Mouse (Mus musculus) erythroid progenitor cell, adult 5-6 weeks (primary cell): ENCODE measurements around the gene Trak1. TPM values are rescaled to one million over a fixed set of nuclear protein-coding genes. Genes with fewer than 3 reads are reported as not detected.

Experiments
- ATAC-seq: replicated peaks from 2 replicates; pipeline ENCODE4 v1.8.0; 2016; ENCODE audit warnings: moderate number of reproducible peaks, mild to moderate bottlenecking, moderate TSS enrichment, inconsistent platforms; ENCODE audit not compliant: poor library complexity, low FRiP score, severe bottlenecking
- total RNA-seq, 2 experiments: library from RNA; stranded (forward) in 1 of 2; stranded (reverse) in 1 of 2; fragments of 150-400 nt in 1 of 2; fragments of 186-747, 209-891 nt in 1 of 2; gene quantifications; 2 replicates each; pipeline versions ENCODE4 v1.2.3 to v1.2.4; 2015 to 2017; ENCODE audit warnings: low replicate concordance in 2 of 2

The Trak1 gene
- total RNA-seq, 2 experiments from 2014 or later = 5.8 to 13.4 TPM

DNA sequence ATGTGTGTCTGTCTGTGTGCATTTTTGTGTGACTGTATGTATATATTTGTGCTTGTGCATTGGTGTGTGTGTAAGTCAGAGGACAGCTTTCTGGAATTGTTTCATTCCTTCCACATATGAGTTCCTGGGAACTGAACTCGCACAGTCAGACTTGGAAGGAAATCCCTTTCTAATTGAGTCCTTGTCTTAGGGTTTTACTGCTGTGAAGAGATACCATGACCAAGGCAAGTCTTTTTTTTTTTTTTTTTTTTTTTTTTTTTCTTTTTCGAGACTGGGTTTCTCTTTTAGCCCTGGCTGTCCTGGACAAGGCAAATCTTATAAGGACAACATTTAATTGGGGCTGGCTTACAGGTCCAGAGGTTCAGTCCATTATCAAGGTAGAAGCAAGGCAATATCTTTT is 6.0 kb upstream of the Trak1 start:
- ATAC-seq = no peak

DNA sequence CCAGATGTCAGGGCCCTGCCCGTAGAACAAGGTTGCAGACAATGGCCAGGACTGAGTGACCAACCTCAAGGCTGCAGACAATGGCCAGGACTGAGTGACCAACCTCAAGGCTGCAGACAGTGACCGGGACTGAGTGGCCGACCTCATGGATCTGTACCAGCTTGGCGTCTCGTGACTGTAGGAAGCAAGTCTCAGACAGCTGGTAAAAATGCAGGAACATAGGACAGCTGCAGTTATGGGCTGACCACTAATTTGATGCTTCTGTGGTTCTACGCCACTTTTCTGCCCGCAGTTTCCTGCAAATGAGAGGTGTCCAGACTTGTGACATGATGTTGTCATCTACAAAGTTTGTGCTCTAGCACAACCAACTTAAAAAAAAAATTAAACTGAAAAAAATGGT is 4.1 kb upstream of the Trak1 start:
- ATAC-seq = no peak

DNA sequence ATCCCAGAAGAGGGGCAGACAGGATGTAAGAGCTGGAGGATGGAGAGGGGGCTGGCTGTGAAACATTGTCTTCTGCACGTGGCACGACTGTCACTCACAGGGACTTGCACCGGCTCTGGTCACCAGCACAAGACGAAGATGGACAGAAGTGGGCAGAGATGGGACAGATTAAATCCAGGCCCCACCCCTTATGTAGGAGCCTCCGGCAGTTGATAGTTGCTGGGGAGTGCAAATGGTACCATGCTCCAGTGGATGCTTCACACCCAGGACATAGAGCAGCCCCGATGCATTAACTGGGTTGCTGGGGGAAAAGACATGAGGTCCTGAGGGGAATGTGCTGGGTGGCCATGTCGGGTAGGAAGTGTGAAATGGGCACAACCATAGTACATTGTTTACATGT is 2.1 kb upstream of the Trak1 start:
- ATAC-seq = no peak

DNA sequence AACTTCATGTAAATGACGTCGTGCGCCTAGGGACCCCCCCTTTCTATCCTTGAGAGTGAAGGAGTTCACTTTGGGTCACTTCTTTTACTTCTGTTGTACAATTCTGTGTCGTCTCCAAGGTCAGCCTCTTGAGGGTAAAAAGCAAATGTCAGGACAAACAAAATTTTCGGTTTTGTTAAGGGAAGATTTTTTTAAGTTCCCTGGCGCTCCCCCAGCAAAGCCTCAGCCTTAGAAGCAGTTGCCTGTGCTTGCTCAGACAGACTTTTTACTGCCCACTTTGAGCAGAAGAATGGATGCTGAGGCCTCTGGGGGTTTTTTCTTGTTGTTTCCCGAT is 730 bp downstream of the Trak1 start:
- ATAC-seq = no peak

DNA sequence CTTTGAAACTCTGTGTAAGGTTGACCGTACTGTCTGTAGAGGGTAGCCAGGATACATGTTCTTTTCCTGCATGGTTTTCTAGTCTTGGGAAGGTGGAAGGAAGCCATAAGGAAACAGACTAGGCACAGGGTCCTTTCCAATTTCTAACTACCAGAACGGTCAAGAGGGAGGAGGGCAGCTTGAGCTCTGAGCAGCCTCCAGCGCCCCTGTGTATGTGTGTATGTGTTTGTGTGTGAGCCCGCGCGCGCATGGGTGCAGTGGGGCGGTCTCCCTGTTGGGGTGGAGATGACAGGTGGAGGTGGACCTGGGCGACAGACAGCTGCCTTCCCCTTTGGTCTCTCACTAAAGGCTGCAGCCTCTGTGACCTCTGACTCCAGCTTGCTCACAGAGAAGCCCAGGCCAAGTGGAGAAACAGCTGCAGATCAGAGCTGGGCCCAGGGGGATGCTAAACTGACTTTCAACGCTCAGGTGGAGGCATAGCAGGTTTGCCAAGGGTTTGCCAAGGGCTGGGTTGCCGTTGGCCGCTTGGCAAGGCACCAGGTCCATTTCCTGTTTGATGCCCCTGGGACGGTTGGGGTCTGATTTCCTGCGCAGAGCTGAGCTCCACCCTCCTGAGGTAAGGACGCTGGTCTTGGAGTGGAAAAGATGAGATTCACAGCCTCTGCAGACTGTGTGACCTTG is 1.2 kb downstream of the Trak1 start:
- ATAC-seq = no peak

DNA sequence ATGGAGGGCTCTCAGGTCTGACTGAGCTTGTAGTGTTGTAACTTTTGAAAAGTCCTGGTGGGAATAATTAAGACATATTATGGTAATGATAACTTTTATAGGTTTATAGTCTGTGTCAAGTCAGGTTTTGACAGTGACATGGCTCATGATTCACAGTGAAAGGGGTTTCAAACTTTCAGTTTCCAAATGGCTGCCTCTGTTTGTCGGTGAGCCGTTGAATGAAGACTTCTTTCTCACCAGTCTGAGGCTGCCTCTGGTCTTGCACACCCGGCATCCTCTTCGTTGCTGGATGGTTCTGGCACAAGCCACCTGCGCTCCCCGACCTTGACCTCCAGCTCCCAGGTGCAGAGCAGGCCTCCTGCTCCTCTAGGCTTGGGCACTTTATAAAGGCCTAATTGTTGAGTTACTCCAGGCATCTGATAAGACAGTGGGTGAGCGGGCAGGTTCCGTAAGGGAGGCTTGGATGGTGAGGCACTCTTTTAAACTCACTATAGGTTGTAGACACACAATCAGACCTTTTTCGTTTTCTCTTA is 2.0 kb downstream of the Trak1 start:
- ATAC-seq = no peak

DNA sequence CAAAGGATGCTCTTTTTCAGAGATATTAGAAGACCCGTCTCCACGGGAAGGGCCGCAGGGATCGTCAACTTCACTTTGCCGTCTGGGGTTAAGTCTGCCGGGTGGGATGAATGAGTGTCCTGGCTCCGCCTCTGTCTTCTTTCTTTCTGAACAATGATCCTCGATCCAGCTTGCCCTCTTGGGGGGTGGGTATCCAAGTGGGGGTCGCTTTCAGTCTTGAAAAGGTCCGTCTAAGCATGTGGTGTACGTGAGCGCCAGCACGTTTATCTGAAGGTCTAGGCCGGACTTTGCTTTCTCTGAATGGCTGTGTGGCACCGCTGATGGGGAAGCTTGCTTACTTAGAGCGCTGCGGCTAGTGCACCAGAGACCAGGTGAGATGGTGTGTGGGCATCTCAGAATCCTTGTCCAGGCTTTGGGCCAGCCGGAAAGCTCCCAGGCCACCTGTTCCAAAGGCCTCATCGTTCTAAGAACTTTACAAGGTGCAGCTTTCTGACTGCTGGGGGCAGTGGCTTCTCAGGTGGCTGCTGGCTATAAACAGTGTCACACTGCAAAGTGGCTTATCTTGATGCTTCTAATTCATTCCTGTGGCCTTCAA is 2.8 kb downstream of the Trak1 start:
- no peak for ATAC-seq

DNA sequence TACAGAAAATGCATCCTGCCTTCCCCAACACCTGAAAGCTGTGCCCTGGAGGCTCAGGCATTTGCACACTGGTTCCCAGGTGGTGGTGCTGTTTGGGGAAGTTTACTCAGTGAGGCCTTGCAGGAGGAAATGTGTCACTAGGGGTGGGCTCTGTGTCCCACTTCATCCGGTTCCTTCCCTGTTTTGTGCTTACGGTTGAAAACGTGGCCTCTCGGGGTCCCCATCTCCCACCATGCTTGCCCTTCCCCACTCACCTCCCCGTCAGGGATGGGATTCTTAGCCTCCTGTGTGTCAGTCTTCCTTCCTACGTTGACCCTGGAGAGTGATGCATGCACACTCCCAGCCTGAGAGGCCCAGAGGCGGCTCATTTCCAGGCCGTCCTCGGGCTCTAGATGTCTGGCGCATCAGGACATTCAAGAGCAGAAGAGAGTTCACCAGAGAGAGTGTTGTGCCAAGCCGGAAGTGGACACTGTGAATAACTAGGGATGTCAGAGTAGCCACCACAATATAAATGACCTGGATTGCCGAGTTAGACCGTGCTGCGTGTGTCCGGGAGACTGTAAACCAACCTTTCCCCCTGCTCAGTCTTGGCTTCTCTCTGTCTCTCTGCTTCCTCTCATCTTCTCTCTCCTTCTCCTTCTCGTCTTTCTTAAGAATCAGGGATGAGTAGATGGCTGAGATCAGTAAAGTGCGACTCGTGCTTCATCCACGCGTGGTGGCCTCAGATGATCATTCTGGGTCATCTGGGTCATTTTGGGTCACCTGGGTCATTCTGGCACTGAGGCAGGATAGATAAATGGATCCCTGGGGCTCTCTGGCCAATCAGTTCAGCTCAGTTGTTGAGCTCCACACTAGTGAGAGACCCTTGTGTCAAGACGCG is 4.0 kb downstream of the Trak1 start:
- no peak for ATAC-seq

DNA sequence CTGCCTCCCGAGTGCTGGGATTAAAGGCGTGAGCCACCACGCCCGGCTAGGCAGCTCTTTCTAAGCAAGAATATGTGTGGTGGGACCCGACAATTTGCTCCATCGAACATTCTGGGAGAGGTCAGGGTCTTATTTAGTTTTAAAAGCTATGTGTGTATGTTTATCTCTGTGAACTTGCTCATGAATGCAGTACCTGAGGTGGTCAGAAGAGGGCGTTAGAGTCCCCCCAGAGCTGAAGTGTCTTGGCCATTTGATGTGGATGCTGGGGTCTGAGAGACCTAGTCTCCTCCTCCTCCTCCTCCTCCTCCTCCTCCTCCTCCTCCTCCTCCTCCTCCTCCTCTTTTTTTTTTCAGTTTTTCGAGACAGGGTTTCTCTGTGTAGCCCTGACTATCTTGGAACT is 5.2 kb downstream of the Trak1 start:
- ATAC-seq = no peak

DNA sequence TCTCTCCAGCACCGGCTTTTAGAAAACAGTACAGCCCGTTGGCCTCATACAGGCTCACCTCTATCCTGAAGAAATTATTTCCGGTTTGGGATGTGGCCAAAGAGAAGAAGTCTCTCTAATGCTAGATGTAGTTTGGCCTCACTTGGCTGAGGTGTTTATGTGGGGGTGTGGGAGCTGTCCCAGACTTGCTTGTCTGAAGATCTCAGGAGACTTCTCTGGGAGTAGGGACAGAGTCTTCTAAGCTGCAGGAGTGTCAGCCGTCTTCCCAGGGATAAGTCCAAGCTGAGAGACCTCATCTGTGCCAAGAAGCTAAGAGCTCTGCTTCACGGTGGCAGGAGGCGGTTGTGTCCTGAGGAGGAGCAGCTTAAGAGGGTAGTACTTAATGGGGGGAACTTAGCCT is 5.8 kb downstream of the Trak1 start:
- ATAC-seq = no peak

DNA sequence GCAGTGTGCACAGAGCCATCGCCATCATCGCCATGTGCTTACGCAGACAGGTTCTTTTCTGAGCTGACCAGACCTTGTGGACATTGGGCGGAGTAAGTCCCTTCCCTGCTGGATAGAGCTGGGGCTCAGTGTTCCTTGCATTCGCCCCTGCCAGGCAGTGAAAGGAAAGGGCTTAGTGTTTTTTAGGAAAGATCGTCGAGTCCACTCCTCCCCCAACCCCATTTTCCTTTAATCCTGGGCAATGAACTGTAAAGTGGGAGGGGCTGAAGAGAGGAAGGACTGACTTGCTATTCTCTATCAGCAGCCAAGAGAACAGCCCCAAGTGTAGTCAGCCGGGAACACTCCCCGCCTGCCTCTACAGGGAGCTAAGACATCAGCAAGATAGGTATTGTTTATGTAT is 6.4 kb downstream of the Trak1 start:
- no peak for ATAC-seq

DNA sequence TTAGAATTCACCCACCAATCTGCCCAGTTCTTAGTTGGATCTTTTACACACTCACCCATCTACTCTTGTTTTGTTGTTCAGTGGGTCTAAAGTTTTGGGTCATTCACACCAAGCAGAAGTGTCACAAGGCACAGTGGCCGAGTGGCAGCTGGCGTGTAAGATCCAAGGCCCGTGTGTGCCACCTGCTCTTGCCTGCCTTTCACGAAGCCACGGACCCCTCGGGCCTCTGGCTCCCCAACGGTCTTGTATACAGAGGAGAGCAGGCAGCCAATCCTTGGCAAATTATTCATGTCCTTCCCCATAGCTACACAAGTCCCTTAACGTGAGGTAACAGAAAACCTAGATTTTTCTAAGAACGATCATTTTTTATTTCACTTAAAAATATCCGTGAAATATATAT is 7.2 kb downstream of the Trak1 start:
- no peak for ATAC-seq

DNA sequence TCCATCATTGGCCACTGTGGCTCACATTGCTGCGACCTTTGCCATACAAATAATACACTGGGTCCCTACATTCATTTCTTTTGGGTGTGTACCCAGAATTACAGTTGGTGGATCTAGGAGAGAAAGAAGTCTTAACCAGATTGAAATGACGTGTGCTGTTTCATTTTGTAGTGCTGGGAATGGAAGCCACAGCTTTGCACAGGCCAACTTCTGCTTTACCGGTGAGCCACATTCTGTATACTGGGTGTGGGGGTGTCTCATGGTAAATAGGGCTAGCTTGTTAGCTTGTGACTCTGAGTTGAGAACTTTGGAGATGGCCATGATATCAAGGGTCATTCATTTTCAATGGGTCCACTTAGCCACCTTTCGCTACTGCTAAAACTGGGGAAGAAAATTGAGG is 8.2 kb downstream of the Trak1 start:
- no peak for ATAC-seq

DNA sequence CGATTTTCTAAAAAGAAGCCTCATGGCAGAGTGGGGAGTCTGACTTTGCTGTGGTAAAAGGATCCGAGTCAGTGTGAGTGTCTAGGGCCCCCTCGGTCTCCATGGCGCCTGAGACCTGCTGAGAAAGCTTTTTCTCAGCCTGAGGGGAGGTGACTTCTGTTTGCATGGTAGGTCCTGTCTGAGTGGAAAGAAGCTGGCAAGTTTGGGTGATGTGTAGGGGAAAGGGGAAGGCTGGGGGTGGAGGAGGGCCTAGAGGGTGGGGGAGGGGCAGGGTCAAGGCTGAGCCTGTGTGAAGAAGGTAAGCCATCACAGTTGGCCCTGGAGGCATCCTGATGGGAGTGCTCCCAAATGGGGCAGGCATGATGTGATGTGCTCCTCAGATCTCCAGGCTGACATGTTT is 12.0 kb downstream of the Trak1 start:
- ATAC-seq = no peak

DNA sequence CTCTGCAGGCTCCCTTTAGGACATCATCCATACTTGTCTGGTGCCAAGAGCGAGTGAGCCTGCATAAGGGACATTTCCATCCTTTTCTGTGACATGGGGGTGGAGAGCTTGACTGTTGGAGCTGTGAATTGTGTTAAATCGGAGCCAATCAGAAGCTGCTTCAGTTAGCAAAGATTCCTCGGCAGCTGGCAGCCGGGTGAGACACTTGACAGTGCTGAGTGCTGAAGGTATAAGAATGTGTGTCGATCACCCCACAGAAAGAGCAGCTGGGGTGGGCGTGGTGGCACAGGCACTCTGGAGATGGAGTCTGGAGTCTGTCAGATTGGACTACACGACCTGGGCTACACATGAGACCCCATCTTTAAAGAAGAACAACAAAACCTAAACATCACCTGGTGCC is 13.2 kb downstream of the Trak1 start:
- ATAC-seq = no peak

DNA sequence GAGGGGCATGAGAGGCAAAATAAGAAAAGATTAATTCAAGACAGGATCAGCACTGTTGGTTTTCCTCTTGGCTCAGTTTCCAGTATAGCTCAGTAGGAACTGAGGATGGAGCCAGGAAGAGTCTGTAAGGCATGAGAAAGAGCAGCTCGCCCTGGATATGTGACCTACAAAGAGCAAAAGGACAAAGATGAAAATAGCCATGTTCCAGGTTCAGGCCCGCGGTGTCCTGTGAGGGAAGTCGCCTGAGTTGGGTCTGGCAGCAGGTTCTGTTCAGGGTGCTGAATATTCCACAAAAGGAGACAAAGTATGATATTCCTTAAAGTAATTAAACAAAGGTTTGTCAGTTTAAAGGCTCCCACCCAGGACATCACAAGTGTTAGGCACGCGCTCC is 14.5 kb downstream of the Trak1 start:
- ATAC-seq = no peak

DNA sequence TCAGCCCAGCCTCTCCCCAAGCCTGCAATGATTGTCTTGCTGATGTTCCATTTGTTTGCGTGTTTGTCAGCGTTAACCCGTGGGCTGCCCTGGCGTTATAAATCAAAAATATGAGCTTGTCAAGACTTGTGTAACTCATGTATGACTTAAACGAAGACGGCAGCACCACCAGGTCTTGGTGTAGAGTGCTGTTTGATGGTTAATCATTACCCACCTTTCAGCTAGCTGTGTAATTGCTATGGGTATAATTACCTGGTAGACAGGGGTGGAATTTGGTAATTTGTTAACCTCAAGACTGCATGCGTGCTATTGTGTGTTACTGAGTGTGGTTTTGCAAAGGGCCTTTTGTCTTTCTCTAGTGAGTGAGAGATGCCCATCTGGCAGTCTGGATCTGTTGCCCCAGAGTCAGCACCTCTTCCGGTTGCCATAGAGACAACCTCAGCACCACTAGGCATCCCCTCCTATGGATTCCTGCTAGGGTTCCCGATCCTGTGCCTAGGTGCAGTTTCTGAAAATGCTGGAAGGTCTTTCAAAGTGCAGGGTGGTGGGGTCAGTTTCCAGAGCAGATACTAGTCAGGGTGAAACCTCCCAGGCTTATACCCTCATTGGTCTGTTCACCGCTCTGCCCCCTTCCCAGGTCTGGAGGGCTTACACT is 15.1 kb downstream of the Trak1 start:
- no peak for ATAC-seq

DNA sequence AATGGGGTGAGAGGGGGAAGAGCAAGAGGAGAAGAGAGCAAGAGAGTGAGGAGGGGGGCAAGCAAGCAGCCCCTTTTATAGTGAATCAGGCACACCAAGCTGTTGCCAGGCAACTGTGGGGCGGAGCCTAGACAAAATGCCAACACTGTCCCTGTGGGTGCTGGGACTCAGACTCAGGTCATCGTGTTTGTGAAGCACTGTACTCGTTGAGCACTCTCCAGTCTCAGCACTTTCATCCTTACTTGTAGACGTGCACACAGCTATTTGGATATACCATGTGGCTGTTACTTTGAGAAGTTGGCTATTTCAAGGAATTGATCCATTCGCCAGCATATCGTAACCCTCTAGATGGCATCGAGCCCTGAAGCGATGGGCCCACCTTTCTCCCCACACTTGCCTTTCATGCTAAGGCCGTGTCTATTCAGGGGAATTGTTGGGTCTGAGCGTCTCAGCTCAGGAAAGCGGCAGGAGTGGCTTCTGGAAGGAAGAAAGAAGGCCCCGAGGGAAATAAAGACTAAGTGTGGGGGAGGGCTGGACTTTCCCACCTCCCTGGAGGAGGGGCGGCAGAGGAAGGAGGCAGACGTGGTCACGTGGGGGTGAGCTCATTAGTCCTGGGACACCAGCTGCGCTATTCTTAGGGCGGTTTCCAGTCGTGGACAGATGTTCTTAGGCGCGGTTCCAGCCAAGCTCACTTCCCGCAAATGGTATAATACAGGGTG is 16.5 kb downstream of the Trak1 start:
- no peak for ATAC-seq

DNA sequence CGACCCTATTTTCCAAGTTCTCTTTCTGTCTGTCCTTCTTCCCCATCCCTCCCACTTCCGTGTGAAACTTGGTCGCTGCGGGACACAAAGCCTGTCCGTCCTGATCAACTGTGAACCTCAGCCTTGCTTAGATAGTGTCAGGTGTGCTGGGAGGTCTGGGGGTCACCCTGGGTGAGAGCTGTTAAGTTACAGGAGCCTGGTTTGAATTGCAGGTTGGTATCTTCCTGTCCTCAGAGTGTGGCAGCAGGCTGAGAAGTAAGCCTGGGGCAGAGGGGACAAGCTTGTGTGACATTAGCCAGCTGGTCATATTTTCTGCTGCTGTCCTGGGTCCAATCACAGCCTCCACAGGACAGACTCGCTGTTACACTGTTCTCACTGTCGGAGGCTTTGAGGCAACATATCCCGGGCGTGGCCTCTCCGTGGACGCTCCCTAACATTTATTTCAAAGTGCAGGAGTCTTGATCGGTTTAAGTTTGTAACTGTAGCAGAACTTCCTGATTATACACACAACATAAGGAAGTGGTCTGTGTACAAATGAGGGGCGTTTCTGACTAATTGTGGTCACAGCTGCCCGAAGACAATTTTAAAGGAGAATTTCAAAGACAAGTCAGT is 17.3 kb downstream of the Trak1 start:
- no peak for ATAC-seq
